Mouse (Mus musculus) kidney, postnatal 0 days (tissue): ENCODE data around the gene Sirt1. TPM values are rescaled to one million over a fixed set of nuclear protein-coding genes. Genes with fewer than 3 reads are reported as not detected.

Experiments
- ATAC-seq: fragments of 200-750 bp; cut with Nextera tagmentation; replicated peaks from 2 replicates; pipeline ENCODE4 v1.8.0; 2017; ENCODE audit warnings: low read depth, moderate number of reproducible peaks, moderate TSS enrichment, moderate library complexity; ENCODE audit not compliant: low FRiP score
- DNase-seq: peaks from one replicate; pipeline ENCODE4 v3.0.0-alpha.2; 2016; ENCODE audit warnings: low spot score
- H3K27ac ChIP-seq: fragments of 300-500 bp; sonication (generic); 2 replicates; pipeline ENCODE4 v1.5.1; 2014; ENCODE audit warnings: mild to moderate bottlenecking
- H3K27me3 ChIP-seq: fragments of 300-500 bp; sonication (generic); 2 replicates; pipeline ENCODE4 v1.6.1; 2014; ENCODE audit warnings: low read length, mixed read lengths; ENCODE audit not compliant: insufficient read depth
- H3K36me3 ChIP-seq: fragments of 300-500 bp; sonication (generic); 2 replicates; pipeline ENCODE4 v1.6.1; 2014; ENCODE audit warnings: low read length, mixed read lengths; ENCODE audit not compliant: insufficient read depth
- H3K4me1 ChIP-seq: fragments of 300-500 bp; sonication (generic); replicated peaks from 2 replicates; pipeline ENCODE4 v1.6.1; 2014; ENCODE audit warnings: antibody characterized with exemption, low read length, mixed read lengths; ENCODE audit not compliant: insufficient read depth
- H3K4me2 ChIP-seq: fragments of 300-500 bp; sonication (generic); 2 replicates; pipeline ENCODE4 v1.6.1; 2014; ENCODE audit warnings: mild to moderate bottlenecking, low read length, moderate library complexity, mixed read lengths
- H3K4me3 ChIP-seq: fragments of 300-500 bp; sonication (generic); replicated peaks from 2 replicates; pipeline ENCODE4 v1.5.1; 2014; ENCODE audit warnings: low read depth, low read length
- H3K9ac ChIP-seq: fragments of 300-500 bp; sonication (generic); 2 replicates; pipeline ENCODE4 v1.6.1; 2014; ENCODE audit warnings: low read depth, low read length
- H3K9me3 ChIP-seq: fragments of 300-500 bp; sonication (generic); replicated peaks from 2 replicates; pipeline ENCODE4 v1.6.1; 2016; ENCODE audit warnings: low read length, inconsistent platforms, mixed read lengths
- CTCF ChIP-seq: IDR thresholded peaks from 2 replicates; pipeline ENCODE4 v1.5.1; 2016; ENCODE audit warnings: antibody characterized with exemption, low read depth, mild to moderate bottlenecking, moderate library complexity
- WGBS: fragments of 180-500 bp; shearing (Covaris S2); extraction: QIAGEN DNeasy Blood & Tissue Kit; methylation state at CpG from one replicate; pipeline ENCODE4 v1.1.7; 2014; 5-methylcytosine and 5-hydroxymethylcytosine counted together
- polyA plus RNA-seq: library from polyadenylated mRNA; unstranded; fragments of >200 nt; fragmentation: Nextera tagmentation; extraction: Ambion mirVana; gene quantifications from 2 replicates; pipeline ENCODE4 v1.2.1, GENCODE M21; 2015

The Sirt1 gene
- polyA plus RNA-seq, 1 experiment from 2014 or later = 6.7 TPM

GRCm38 (mm10) chr10:63272868-63273267 is 108.6 kb downstream of the Sirt1 start:
- no peak for TF ChIP-seq CTCF
- ATAC-seq (no peak), DNase-seq (no peak)
- Histone ChIP-seq H3K9ac (no peak overlapping the region), H3K36me3 (peaks cover 24% of the 10 kb centered on the region; the same call in 1 of the 2 replicates), H3K4me2 (no peak overlapping the region), H3K9me3 (no peaks in the 10 kb centered on the region), H3K4me1 (no peaks in the 10 kb centered on the region), H3K4me3 (no peak overlapping the region), H3K27me3 (no peaks in the 10 kb centered on the region), H3K27ac (no peak overlapping the region)
- WGBS = 92% methylated on average over 5 of the region's 5 CpGs

GRCm38 (mm10) chr10:63272401-63272800 is 109.1 kb downstream of the Sirt1 start:
- H3K9me3 ChIP-seq = no peaks in the 10 kb centered on the region
- DNase-seq (no peak), ATAC-seq (no peak)
- no peaks in the 10 kb centered on the region for H3K4me1 ChIP-seq
- H3K4me2 ChIP-seq = no peak overlapping the region
- peaks cover 24% of the 10 kb centered on the region; the same call in 1 of the 2 replicates for H3K36me3 ChIP-seq
- H3K9ac ChIP-seq = no peak overlapping the region
- no peak overlapping the region for H3K27ac ChIP-seq
- H3K4me3 ChIP-seq = no peak overlapping the region
- no peaks in the 10 kb centered on the region for H3K27me3 ChIP-seq
- TF ChIP-seq CTCF = no peak

Other genes starting within 250 kb of the Sirt1 start
- gene Mypn, start 177.8 kb downstream of the Sirt1 start, polyA plus RNA-seq = not detected in 2 replicates
- gene Herc4, start 137.9 kb downstream of the Sirt1 start, polyA plus RNA-seq = 27.0 and 28.1 TPM in 2 replicates
- gene Dnajc12, start 739 bp upstream of the Sirt1 start, polyA plus RNA-seq = 18.4 and 19.9 TPM in 2 replicates
- gene Gm7075, start 40.1 kb upstream of the Sirt1 start, polyA plus RNA-seq = not detected in 2 replicates
- gene Ctnna3, start 48.4 kb upstream of the Sirt1 start, polyA plus RNA-seq = 0.32 and 0.46 TPM in 2 replicates